Mouse (Mus musculus): ENCODE results near the gene Smim1.

- TF ChIP-seq CTCF (IDR thresholded peaks at IDR 0.05; ENCODE audit: borderline replicate concordance, insufficient read depth, low read length) (no peak), POLR2A (IDR thresholded peaks at IDR 0.05; ENCODE audit: low read depth, low read length) (no peak)
Observed at GRCm38 (mm10) chr4:154007759-154008158, 18.3 kb downstream of the Smim1 start.
